In the genomic region with DNA sequence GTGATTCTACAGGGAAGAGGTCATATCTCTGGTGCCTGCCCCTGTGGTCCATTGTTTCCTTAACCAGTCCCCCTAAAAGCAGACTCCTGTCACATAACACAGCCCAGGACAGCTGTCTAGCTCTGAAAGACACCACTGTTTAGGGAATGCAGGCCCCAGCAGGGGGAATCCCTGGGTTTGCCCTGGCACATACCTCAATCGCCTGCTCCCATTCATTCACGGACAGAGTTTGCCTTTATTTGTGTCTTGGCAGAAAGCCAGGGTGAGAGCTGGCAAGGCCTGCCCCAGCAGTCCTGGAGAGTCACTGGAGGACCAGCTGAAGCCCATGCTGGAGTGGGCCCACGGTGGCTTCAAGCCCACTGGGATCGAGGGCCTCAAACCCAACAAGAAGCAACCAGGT, we compare ENCODE assay signal across 9 mouse cellular contexts. TPM values are rescaled to one million over a fixed set of nuclear protein-coding genes. Genes with fewer than 3 reads are reported as not detected.
DNase-seq lines count a peak whose midpoint lies in the region; ATAC-seq and TF ChIP-seq lines count a peak whose summit lies in the region.
"Had no signal": no experiment of that assay in that cellular context is flagged by ENCODE, and none has a peak within 500 bp of the region (broad histone marks: within the 10 kb centered on the region; RNA-seq: fewer than 3 reads in every experiment).

No protein-coding gene starts in this region.

- WGBS in embryonic facial prominence, embryonic 13.5 days, result 30% methylated on average over 4 of the region's 4 CpGs
- WGBS in heart, embryonic 14.5 days, result 15% methylated on average over 4 of the region's 4 CpGs
- WGBS in lung, embryonic 14.5 days, result 28% methylated on average over 4 of the region's 4 CpGs
- 87% methylated on average over 4 of the region's 4 CpGs for WGBS in thymus, adult 2 months

- no peak overlapping the region for H3K4me3 ChIP-seq in embryonic facial prominence, embryonic 13.5 days
- no peak overlapping the region for H3K4me3 ChIP-seq in heart, embryonic 14.5 days (ENCODE audit: control insufficient read depth in 1 of 2, insufficient read depth in 1 of 2, low read depth in 1 of 2, low read length in 2 of 2)
- no peak overlapping the region for H3K4me3 ChIP-seq in lung, embryonic 14.5 days (ENCODE audit: low read depth, low read length)
- no peak overlapping the region for H3K4me3 ChIP-seq in thymus, adult 2 months (ENCODE audit: control insufficient read depth, insufficient read depth, low read length)
- H3K4me3 ChIP-seq: erythroblast, embryonic 14.5 days had no signal

- H3K9ac ChIP-seq in embryonic facial prominence, embryonic 13.5 days, result no peak overlapping the region
- no peak overlapping the region for H3K9ac ChIP-seq in heart, embryonic 14.5 days (ENCODE audit: low read length)
- no peak overlapping the region for H3K9ac ChIP-seq in lung, embryonic 14.5 days

- H3K27me3 ChIP-seq in embryonic facial prominence, embryonic 13.5 days, result no peaks in the 10 kb centered on the region
- no peaks in the 10 kb centered on the region for H3K27me3 ChIP-seq in heart, embryonic 14.5 days (ENCODE audit: control insufficient read depth, insufficient read depth, low read length)
- no peaks in the 10 kb centered on the region for H3K27me3 ChIP-seq in lung, embryonic 14.5 days (ENCODE audit: insufficient read depth, low read length)
- H3K27me3 ChIP-seq in thymus, adult 2 months (ENCODE audit: control insufficient read depth, insufficient read depth, low read length), result no peaks in the 10 kb centered on the region

- peaks cover 11% of the 10 kb centered on the region; the same call in 1 of the 2 replicates for H3K4me1 ChIP-seq in embryonic facial prominence, embryonic 13.5 days
- peaks cover 11 to 31% of the 10 kb centered on the region in 2 experiments for H3K4me1 ChIP-seq in heart, embryonic 14.5 days (ENCODE audit: control insufficient read depth in 2 of 2, insufficient read depth in 2 of 2, low read length in 2 of 2)
- H3K4me1 ChIP-seq in lung, embryonic 14.5 days (ENCODE audit: insufficient read depth), result peaks cover 3% of the 10 kb centered on the region; the same call in 1 of the 2 replicates
- H3K4me1 ChIP-seq in thymus, adult 2 months (replicated peaks; ENCODE audit: control insufficient read depth, insufficient read depth, low read length), result no peaks in the 10 kb centered on the region

- no peak for TF ChIP-seq CTCF in lung, embryonic 14.5 days (IDR thresholded peaks at IDR 0.05; ENCODE audit: low read depth)
- no peak for TF ChIP-seq CTCF in thymus, adult 2 months (IDR thresholded peaks at IDR 0.05; ENCODE audit: borderline replicate concordance, control insufficient read depth, extremely low read depth, insufficient read depth, low read length, poor library complexity)

- H3K4me2 ChIP-seq in embryonic facial prominence, embryonic 13.5 days, result no peak overlapping the region
- H3K4me2 ChIP-seq in heart, embryonic 14.5 days (ENCODE audit: low read length), result no peak overlapping the region
- no peak overlapping the region for H3K4me2 ChIP-seq in lung, embryonic 14.5 days

- H3K36me3 ChIP-seq in embryonic facial prominence, embryonic 13.5 days, result no peaks in the 10 kb centered on the region
- no peaks in the 10 kb centered on the region for H3K36me3 ChIP-seq in heart, embryonic 14.5 days (ENCODE audit: control insufficient read depth, insufficient read depth, low read length)
- no peaks in the 10 kb centered on the region for H3K36me3 ChIP-seq in lung, embryonic 14.5 days (ENCODE audit: insufficient read depth)
- no peaks in the 10 kb centered on the region for H3K36me3 ChIP-seq in thymus, adult 2 months (ENCODE audit: control insufficient read depth, insufficient read depth, low read length)

- TF ChIP-seq POLR2A in thymus, adult 2 months (IDR thresholded peaks at IDR 0.05; ENCODE audit: control insufficient read depth, extremely low read depth, insufficient read depth, low read length, poor library complexity), result no peak

- peak; percentile 22 for DNase-seq in kidney, adult 18-20 months
- no peak for DNase-seq in kidney, adult 11 months
- peak; percentile 69 to 86 for DNase-seq in layer of hippocampus, adult 8-10 months (ENCODE audit: low spot score in 2 of 2)
- DNase-seq in lung, embryonic 14.5 days, result peak; percentile 76
- DNase-seq in retina, postnatal 1 day, result peak; percentile 98
- no peak for DNase-seq in thymus, adult 2 months

- ATAC-seq in embryonic facial prominence, embryonic 13.5 days (ENCODE audit: insufficient number of reproducible peaks, insufficient read depth, low FRiP score, low TSS enrichment, low read depth), result peak; percentile 69
- ATAC-seq in heart, embryonic 14.5 days (ENCODE audit: insufficient number of reproducible peaks, insufficient read depth, low FRiP score, low read depth), result peak; percentile 52; the same call in 1 of the 2 replicates
- peak; percentile 79 for ATAC-seq in lung, embryonic 14.5 days (ENCODE audit: insufficient read depth)

- no peaks in the 10 kb centered on the region for H3K9me3 ChIP-seq in embryonic facial prominence, embryonic 13.5 days
- H3K9me3 ChIP-seq in heart, embryonic 14.5 days (ENCODE audit: control insufficient read depth, low read length), result no peaks in the 10 kb centered on the region
- H3K9me3 ChIP-seq in lung, embryonic 14.5 days (ENCODE audit: low read depth, low read length), result no peaks in the 10 kb centered on the region

- peak overlapping the region; percentile 40; the same call in 1 of the 2 replicates for H3K27ac ChIP-seq in embryonic facial prominence, embryonic 13.5 days
- peak overlapping the region; percentile 31 to 71 for H3K27ac ChIP-seq in heart, embryonic 14.5 days (replicated peaks in 1 of 2; ENCODE audit: control insufficient read depth in 1 of 2, insufficient read depth in 1 of 2, low read depth in 2 of 2, low read length in 2 of 2)
- H3K27ac ChIP-seq in lung, embryonic 14.5 days (ENCODE audit: low read depth), result peak overlapping the region; percentile 76
- no peak overlapping the region for H3K27ac ChIP-seq in thymus, adult 2 months (ENCODE audit: control insufficient read depth, insufficient read depth, low read length)

RNA-seq across cellular contexts. Expression of a gene that starts 16.8 kb away (rescaled TPM):
- not detected in 2 replicates for polyA plus RNA-seq in embryonic facial prominence, embryonic 13.5 days (2015; fragmentation: Nextera tagmentation; extraction: Ambion mirVana)
- polyA plus RNA-seq in heart, embryonic 14.5 days (2014; fragmentation: Nextera tagmentation; extraction: Ambion mirVana), result not detected in 2 replicates
- under 1 TPM in 2 of 4 experiments, not detected in 2; 0.18 to 0.20 TPM for total RNA-seq in layer of hippocampus, adult 8-10 months (2022)
- polyA plus RNA-seq in lung, embryonic 14.5 days (2014; fragmentation: Nextera tagmentation; extraction: Ambion mirVana), result 0.11 and 0.12 TPM in 2 replicates
- not detected in 2 replicates for polyA plus RNA-seq in thymus, adult 2 months (2012; rRNA removed)
- polyA plus RNA-seq: erythroblast, embryonic 14.5 days had no signal

RNA-seq across cellular contexts. Expression of a gene that starts 27.8 kb away (rescaled TPM):
- polyA plus RNA-seq in embryonic facial prominence, embryonic 13.5 days (2015; fragmentation: Nextera tagmentation; extraction: Ambion mirVana), result 225 and 230 TPM in 2 replicates
- polyA plus RNA-seq in heart, embryonic 14.5 days (2014; fragmentation: Nextera tagmentation; extraction: Ambion mirVana), result 222 and 231 TPM in 2 replicates
- 10 to 100 TPM; 71.8 to 84.9 (median 76.6) TPM for total RNA-seq in layer of hippocampus, adult 8-10 months (2022)
- polyA plus RNA-seq in lung, embryonic 14.5 days (2014; fragmentation: Nextera tagmentation; extraction: Ambion mirVana), result 235 and 264 TPM in 2 replicates
- polyA plus RNA-seq in thymus, adult 2 months (2012; rRNA removed), result 14.6 and 15.5 TPM in 2 replicates

Comparison
In these comparisons a context has a peak if more than half of its experiments do, and no peak if none do; other contexts are left out.
1. DNase-seq: peak in kidney, adult 18-20 months (single experiment), layer of hippocampus, adult 8-10 months (2 of 2), lung, embryonic 14.5 days (single experiment) and retina, postnatal 1 day (single experiment); none in kidney, adult 11 months (single experiment) and thymus, adult 2 months (single experiment).
2. RNA of a gene that starts 27.8 kb away (polyA plus RNA-seq): 235 to 264 TPM in lung, embryonic 14.5 days, 222 to 231 TPM in heart, embryonic 14.5 days and 225 to 230 TPM in embryonic facial prominence, embryonic 13.5 days; 14.6 to 15.5 TPM in thymus, adult 2 months; every median in the first group is over 10 times any median in the second.
3. Peak in every context shown above with its lines, with median percentiles within 50 percentile points of each other: ATAC-seq.